Mouse (Mus musculus) midbrain, postnatal 0 days (tissue): ENCODE results near the gene Slc4a8. TPM values are rescaled to one million over a fixed set of nuclear protein-coding genes. Genes with fewer than 3 reads are reported as not detected.
A peak's percentile ranks its signal among the peaks of the same experiment; 100 is the strongest.

Experiments
- ATAC-seq: fragments of 200-750 bp; cut with Nextera tagmentation; 2 replicates; pipeline ENCODE4 v1.8.0; 2017; ENCODE audit warnings: moderate number of reproducible peaks, mild to moderate bottlenecking, moderate TSS enrichment, moderate library complexity; ENCODE audit not compliant: low FRiP score
- DNase-seq: peaks from one replicate; pipeline ENCODE4 v3.0.0-alpha.2; 2015; ENCODE audit warnings: low spot score
- H3K27ac ChIP-seq: fragments of 300-500 bp; sonication (generic); 2 replicates; pipeline ENCODE4 v1.5.1; 2014; ENCODE audit warnings: low read depth, mild to moderate bottlenecking, low read length, mixed read lengths
- H3K27me3 ChIP-seq: fragments of 300-500 bp; sonication (generic); 2 replicates; pipeline ENCODE4 v1.6.1; 2014; ENCODE audit warnings: low read length, control low read depth, mixed read lengths; ENCODE audit not compliant: insufficient read depth
- H3K36me3 ChIP-seq: fragments of 300-500 bp; sonication (generic); 2 replicates; pipeline ENCODE4 v1.6.1; 2014; ENCODE audit warnings: low read length, control low read depth, mixed read lengths; ENCODE audit not compliant: insufficient read depth
- H3K4me1 ChIP-seq: fragments of 300-500 bp; sonication (generic); 2 replicates; pipeline ENCODE4 v1.6.1; 2014; ENCODE audit warnings: mild to moderate bottlenecking, control low read depth, antibody characterized with exemption, low read length, mixed read lengths; ENCODE audit not compliant: insufficient read depth
- H3K4me2 ChIP-seq: fragments of 300-500 bp; sonication (generic); 2 replicates; pipeline ENCODE4 v1.6.1; 2014; ENCODE audit warnings: low read depth, mild to moderate bottlenecking, low read length, mixed read lengths; ENCODE audit not compliant: poor library complexity, severe bottlenecking
- H3K4me3 ChIP-seq: fragments of 300-500 bp; sonication (generic); 2 replicates; pipeline ENCODE4 v1.5.1; 2014; ENCODE audit warnings: low read depth, mild to moderate bottlenecking, low read length, moderate library complexity
- H3K9ac ChIP-seq: fragments of 300-500 bp; sonication (generic); replicated peaks from 2 replicates; pipeline ENCODE4 v1.6.1; 2014; ENCODE audit warnings: mild to moderate bottlenecking, low read length, moderate library complexity, mixed read lengths; ENCODE audit not compliant: poor library complexity, severe bottlenecking
- H3K9me3 ChIP-seq: fragments of 300-500 bp; sonication (generic); 2 replicates; pipeline ENCODE4 v1.6.1; 2016; ENCODE audit warnings: low read length, control low read depth
- CTCF ChIP-seq: IDR thresholded peaks from 2 replicates; pipeline ENCODE4 v1.5.1; 2016; ENCODE audit warnings: antibody characterized with exemption, mild to moderate bottlenecking
- WGBS: fragments of 180-500 bp; shearing (Covaris S2); extraction: QIAGEN DNeasy Blood & Tissue Kit; methylation state at CpG from one replicate; pipeline ENCODE4 v1.1.7; 2014; 5-methylcytosine and 5-hydroxymethylcytosine counted together
- polyA plus RNA-seq: library from polyadenylated mRNA; unstranded; fragments of >200 nt; fragmentation: Nextera tagmentation; extraction: Ambion mirVana; gene quantifications from 2 replicates; pipeline ENCODE4 v1.2.1, GENCODE M21; 2015
- total RNA-seq: library from RNA; depleted of rRNA; stranded (reverse); fragments of >200 nt; gene quantifications from 2 replicates; pipeline ENCODE4 v1.2.3, GENCODE M21; 2014

Gene Slc4a8
- total and polyA plus RNA-seq, 2 experiments from 2014 or later, result 31.2 to 37.3 TPM

DNA sequence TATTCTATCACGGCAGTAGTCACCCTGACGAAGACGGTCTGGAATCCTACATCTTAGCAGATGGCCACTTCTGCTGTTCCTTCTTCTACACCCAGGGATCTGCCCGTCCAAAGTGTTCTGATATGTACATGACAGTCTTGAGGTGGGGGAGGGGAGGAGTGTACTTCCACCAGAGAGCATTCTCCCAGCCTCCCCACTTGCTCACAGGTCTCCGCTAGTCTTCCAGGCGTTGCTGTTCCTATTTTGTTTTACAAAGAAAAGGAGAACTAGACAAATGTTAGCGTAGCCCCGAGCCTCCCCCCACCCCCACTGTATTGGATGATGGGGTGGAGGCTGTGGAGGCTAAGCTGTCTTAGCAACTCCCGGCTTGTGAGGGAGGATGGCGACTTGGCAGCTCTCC, 18.3 kb downstream of the Slc4a8 start:
- WGBS, result 51% methylated on average over 10 of the region's 10 CpGs
- Histone ChIP-seq H3K9me3 (no peaks in the 10 kb centered on the region), H3K4me1 (no peaks in the 10 kb centered on the region), H3K36me3 (peaks cover 26% of the 10 kb centered on the region), H3K27me3 (no peaks in the 10 kb centered on the region), H3K4me2 (no peak overlapping the region), H3K27ac (no peak overlapping the region), H3K4me3 (no peak overlapping the region), H3K9ac (no peak overlapping the region)
- DNase-seq (no peak), ATAC-seq (no peak)
- no peak for TF ChIP-seq CTCF

DNA sequence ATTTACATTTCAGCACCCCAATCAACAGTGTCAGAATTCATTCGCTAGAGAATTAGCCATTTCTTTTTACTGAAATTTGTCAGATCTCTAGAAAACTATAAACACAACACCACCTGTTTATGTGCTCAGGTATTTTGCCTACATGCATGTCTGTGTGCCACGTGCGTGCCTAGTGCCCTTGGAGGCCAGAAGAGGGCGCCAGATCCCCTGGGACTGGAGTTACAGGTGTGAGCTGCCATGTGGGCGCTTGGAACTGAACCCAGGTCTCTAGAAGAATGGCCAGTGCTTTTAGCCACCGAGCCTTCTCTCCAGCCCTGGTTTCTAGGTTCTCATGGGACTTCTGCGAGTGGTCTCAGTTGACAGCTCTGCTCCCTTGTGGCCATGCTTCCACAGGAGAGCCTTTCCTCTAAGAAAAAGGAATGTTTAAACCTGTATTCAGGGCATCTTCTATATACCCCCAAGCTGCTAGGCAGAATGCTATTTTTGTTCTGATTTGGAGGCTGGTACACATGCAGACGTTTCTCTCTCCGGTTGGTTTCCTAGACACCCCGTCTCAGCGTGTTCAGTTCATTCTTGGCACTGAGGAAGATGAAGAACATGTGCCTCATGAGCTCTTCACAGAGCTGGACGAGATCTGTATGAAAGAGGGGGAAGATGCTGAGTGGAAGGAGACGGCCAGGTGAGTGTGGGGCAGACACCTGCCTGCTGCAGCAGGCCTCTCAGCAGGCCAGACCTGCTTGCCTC, 21.9 kb downstream of the Slc4a8 start:
- Histone ChIP-seq H3K4me2 (no peak overlapping the region), H3K36me3 (peaks cover 38% of the 10 kb centered on the region), H3K27me3 (no peaks in the 10 kb centered on the region), H3K9ac (no peak overlapping the region), H3K4me1 (no peaks in the 10 kb centered on the region), H3K9me3 (no peaks in the 10 kb centered on the region), H3K27ac (no peak overlapping the region), H3K4me3 (no peak overlapping the region)
- no peak for ATAC-seq
- no peak for DNase-seq
- WGBS, result 90% methylated on average over 13 of the region's 13 CpGs
- peak; percentile 30; the same call in 1 of the 2 replicates for TF ChIP-seq CTCF

DNA sequence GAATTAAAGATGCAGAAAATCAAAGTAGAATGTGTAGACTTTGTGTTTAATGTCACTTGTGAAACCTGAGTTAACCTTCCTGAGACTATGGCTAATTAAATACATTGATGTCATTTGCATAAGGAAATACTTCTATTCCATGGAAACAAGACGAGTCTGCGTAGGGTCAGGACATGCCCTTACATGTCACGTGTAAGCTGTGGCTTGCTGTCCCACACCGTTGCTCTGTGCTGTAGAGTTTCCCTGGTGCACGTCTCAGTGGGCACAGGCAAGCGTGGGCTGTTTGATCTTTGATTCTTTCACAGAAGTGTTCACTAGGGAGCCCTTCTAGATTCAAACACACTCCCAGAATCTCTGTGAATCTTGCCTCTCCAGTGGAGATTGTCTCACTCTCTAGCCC, 28.7 kb downstream of the Slc4a8 start:
- Histone ChIP-seq H3K9ac (no peak overlapping the region), H3K9me3 (no peaks in the 10 kb centered on the region), H3K4me1 (no peaks in the 10 kb centered on the region), H3K4me3 (no peak overlapping the region), H3K4me2 (no peak overlapping the region), H3K27ac (no peak overlapping the region), H3K36me3 (peaks cover 65% of the 10 kb centered on the region), H3K27me3 (no peaks in the 10 kb centered on the region)
- ATAC-seq (no peak), DNase-seq (no peak)
- TF ChIP-seq CTCF, result no peak
- 79% methylated on average over 6 of the region's 6 CpGs for WGBS

DNA sequence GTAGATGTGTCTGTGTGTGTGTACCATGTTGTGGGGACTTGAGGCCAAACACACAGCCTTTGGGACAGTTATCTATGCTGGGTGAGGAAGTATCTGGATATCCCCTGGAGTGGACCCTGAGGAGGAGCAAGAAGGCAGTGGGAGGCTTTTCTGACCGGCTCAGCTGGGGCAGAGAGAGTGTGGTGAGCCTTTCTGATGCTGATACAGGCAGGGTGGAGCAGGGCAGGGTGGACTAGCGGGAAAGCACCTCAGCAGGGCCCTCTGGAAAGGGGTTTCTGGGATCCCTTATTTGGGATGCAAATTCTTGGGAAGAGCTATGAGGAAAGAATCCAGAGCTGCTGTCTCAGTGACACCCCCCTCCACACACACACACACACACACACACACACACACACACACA, 30.8 kb downstream of the Slc4a8 start:
- no peak overlapping the region for H3K27ac ChIP-seq
- no peaks in the 10 kb centered on the region for H3K27me3 ChIP-seq
- H3K9me3 ChIP-seq, result no peaks in the 10 kb centered on the region
- ATAC-seq (no peak), DNase-seq (no peak)
- WGBS, result 44% methylated on average over 2 of the region's 2 CpGs
- TF ChIP-seq CTCF, result no peak
- H3K4me1 ChIP-seq, result no peaks in the 10 kb centered on the region
- H3K4me3 ChIP-seq, result no peak overlapping the region
- H3K36me3 ChIP-seq, result peaks cover 51% of the 10 kb centered on the region
- H3K4me2 ChIP-seq, result no peak overlapping the region
- no peak overlapping the region for H3K9ac ChIP-seq

DNA sequence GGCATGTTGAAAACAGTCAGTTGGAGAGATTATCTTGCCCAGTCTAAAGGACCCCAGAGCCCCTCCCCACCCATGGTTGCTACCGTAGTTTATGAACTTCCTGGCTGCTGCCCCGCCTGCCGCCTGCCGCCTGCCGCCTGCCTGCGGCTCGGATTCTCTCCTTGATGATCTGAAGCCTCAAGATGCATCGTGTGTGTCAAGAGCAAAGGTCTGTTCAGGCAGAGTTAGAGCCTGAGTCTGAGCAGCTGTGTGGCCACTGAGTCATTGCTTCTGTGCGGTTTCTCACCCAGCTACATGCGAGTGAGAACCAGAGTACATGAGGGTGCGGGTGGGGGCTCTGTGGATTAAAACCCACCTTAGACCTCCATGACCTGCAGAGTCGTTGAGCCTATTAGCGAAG, 39.4 kb downstream of the Slc4a8 start:
- TF ChIP-seq CTCF, result no peak
- 83% methylated on average over 13 of the region's 13 CpGs for WGBS
- H3K9me3 ChIP-seq, result no peaks in the 10 kb centered on the region
- ATAC-seq (no peak), DNase-seq (no peak)
- H3K4me2 ChIP-seq, result no peak overlapping the region
- no peaks in the 10 kb centered on the region for H3K4me1 ChIP-seq
- H3K27me3 ChIP-seq, result no peaks in the 10 kb centered on the region
- peaks cover 60% of the 10 kb centered on the region for H3K36me3 ChIP-seq
- no peak overlapping the region for H3K9ac ChIP-seq
- no peak overlapping the region for H3K27ac ChIP-seq
- no peak overlapping the region for H3K4me3 ChIP-seq

DNA sequence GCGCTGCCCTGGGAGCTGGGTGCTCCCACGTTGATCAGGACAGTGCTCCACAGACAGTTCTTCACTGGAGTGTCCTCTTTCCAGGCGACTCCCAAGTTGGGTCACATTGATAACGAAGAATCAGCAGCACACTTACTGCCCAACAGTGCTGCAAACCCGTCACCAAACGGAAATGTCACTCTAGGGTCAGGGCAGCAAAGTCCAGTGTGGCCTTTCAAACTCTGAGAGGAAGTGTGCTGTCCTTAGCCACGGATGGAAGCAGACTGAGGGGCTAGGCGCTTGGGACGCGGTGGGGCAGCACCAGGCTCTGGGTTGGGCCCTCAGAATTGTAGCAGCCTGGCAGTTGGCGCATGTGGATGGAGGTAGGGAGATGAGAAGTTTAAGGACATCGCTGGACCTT, 46.5 kb downstream of the Slc4a8 start:
- DNase-seq (no peak), ATAC-seq (no peak)
- no peak overlapping the region for H3K27ac ChIP-seq
- H3K4me2 ChIP-seq, result no peak overlapping the region
- no peaks in the 10 kb centered on the region for H3K4me1 ChIP-seq
- H3K36me3 ChIP-seq, result peaks cover 69% of the 10 kb centered on the region
- H3K9ac ChIP-seq, result no peak overlapping the region
- 82% methylated on average over 12 of the region's 12 CpGs for WGBS
- 0 out of 2 replicates have a peak, but pooled peaks cover 6% of the 10 kb centered on the region for H3K27me3 ChIP-seq
- no peaks in the 10 kb centered on the region for H3K9me3 ChIP-seq
- H3K4me3 ChIP-seq, result no peak overlapping the region
- no peak for TF ChIP-seq CTCF
